Mouse (Mus musculus): ENCODE measurements at regions not wholly inside any gene's neighbourhood (a gene's known extent, or its start where the extent isn't known, plus 50 kb on each side); places are given as distances from the start of the nearest gene placed in this dataset.

DNA sequence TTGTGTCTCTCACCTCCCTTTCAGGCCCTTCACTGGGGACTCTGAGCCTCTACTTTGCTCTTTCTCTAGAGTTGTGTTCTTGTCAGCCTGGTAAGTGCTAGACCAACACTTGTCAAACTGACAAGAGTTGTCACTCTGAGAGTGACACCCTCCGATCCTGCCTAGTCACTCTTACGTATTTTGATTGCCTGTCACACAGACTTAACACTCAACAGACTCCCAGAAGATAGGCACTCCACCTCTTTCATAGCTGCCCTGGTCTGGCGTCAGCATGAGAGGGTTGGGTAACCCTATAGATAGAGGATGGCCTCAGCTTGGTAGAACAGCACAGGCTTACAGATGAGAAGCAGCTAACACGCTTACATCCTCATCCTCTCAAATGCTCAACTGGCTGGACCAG is 62.0 kb upstream of the Eomes start:
- DNase-seq, result no peak

DNA sequence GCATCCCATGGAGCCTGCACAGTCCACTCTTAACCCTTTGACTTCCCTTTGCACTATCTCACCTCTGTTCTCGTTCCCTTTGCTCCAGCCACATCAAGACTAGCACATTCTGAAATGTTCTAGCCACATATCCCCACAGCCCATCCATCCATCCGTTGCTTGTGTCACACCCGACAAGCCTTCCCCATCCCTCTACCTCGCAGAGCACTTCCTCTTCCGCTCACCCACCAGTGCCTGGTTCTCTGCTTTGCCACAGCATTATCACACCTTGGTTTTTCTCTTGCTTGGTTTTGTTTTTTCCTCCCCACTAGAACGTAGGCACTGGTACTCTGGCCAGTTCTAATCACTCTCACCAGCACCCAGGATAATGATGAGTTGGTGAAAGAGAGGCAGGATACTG is 61.5 kb upstream of the Eomes start:
- no peak for DNase-seq

DNA sequence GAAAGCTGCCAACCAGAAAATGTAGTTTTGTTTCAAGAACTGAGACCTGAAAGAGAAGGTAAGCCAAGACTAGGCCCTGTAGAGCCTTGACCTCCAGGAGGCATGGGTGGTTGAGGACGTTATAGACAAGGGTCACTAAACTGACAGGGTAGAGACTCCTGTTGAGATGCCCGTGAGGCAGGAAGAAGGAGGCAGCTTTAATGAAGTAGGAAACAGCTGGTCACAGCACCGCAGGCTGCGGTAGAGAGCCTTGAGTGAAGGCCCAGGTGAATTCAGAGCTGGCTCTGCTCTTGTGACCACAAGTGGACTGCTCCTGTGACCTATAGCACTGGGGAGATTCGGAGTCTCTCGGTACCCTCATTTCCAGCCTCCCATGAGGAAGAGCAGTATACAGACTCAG is 53.7 kb upstream of the Eomes start:
- no peak for DNase-seq

Data from lung, postnatal 4 days (tissue).